Mouse (Mus musculus): ENCODE results near the gene Yipf3. TPM values are rescaled to one million over a fixed set of nuclear protein-coding genes. Genes with fewer than 3 reads are reported as not detected.
A peak's percentile ranks its signal among the peaks of the same experiment; 100 is the strongest.

Gene Yipf3
- total RNA-seq, 1 experiment from 2014 or later: 208 TPM

DNA sequence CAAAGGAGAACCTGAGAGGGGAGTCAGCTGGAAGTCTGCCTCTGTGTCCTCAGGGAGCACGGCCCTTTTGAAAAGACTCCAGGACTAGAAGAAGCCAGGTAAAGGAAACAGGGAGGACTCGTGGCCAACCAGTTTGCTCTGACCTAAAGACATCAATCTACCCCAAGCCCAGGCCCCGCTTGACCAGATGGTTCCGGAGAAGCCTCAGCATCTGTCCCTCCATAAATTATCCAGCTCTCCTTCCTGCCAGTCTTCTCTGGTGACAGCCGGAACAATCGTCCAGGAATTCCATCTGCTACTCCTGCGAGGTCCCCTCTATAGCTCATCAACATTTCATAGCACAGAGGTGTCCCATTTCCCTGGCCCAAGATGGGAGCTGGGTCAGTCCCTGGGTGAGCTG lies 36.8 kb downstream of the Yipf3 start:
- DNase-seq: no peak

DNA sequence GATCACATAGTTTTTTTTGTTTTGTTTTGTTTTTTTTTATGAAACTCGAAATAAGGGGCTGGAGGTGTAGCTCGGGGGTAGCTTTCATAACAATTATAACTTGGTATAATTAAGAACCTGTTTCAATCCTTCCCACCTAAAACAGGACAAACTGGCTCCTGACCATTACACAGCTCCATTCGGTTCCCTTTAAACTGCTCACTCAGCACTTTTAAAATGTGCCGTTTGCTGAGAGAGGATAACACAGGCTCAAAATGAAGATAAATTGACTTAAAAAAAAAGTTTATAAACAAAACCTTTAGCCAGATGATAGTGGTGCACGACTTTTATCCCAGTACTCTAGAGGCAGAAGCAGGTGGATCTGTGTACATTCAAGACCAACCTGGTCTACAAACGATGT lies 37.5 kb downstream of the Yipf3 start:
- no peak for DNase-seq

DNA sequence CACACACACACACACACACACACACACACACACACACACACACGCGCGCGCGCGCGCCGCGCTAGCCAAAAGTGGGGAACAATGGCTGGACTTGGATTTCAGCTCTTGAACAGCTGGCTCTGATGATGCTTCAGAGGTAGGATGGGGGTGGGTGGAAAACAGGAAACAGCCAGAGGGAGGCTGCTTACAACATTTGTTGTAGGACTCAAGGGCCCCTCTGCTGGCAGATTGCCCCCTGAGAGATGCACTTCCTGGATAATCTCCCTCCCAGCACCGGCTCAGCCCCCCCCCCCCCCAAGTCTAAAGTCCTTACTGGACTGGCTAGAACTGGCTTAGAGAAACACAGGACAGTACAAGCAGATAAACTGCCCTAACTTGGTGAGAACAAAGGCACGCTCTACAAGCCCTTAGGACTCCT lies 39.8 kb downstream of the Yipf3 start:
- DNase-seq: peak; percentile 46

DNA sequence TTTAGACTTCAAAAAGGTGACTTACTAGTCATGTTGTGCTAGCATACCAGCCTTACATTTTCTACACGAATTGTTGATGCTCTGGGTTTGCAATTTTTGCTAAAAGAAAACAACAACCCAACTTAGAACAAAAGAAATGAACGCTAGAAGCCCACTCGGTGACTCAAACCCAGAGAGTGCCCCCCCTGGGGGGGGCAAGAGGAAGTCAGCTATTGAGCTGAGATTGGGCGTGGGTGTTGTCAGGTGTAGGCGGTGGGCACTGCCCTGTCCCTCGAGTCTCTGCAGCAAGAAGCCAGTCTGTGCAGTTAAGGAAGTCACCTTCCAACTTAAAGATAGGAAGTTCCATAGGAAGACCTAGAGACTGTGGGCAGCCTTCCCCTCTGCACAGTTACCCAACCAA lies 48.7 kb downstream of the Yipf3 start:
- DNase-seq: no peak

DNA sequence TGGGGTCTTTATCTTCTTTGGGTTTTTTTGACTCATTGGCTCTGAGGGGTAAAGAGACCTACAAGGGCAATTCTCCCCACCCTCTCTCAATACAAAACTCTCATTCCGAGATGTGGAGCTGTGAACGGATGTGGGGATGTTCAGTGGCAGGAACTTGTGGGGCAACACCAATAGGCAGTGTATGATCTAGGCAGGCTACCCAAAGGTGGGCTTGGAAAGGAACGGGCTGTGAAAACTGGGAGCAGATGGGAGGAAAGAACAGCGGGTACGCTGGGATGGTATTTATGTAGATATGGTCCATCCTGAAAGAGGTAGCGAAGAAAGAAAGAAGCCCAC lies 49.1 kb downstream of the Yipf3 start:
- no peak for DNase-seq

DNA sequence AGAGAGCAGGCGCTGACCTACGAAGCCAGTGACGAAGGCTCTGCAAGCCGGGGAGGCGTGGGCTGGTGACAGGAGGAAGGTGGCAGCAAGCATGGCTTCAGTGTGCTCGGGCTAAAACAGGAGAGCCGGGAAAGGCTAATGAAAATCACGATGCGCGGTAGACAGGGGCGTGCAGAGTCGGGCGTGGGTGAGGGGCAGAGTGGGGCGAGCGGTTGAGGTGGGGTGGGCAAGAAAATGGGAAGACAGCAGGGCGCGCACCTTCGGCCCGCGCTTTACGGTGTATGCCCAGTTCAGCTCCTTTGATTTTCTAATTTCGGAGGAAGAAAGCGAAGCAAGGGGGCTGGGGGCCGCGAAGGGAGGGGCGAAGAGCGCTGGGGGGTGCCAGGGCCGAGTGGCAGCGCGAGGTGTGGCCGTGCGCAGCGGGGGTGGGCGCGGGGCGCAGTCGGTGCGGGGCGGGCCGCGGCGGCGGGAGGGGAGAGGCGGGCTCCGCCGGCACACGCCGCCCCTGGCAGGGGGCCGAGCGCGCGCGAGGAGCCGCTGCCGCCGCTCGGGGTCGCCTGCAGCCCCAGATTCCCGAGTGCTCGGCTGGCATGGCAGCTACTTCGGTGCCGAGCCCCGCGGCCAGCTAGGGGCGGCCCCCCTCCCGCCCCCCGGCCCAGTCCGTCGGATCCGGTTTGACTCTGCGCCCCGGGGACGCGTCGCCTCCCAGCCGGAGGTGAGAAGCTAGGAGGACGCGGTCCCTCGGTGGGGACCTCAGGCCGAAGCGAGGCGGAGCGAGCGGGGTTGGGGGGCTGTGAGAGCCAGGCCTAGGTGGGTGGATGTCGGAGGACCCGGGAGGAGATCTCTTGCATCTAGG lies 49.7 kb downstream of the Yipf3 start, which contains the start of gene Dlk2:
TSS of gene Dlk2 (plus strand) at position 58 of the 856 bp plus-strand sequence.
- no peak for DNase-seq

DNA sequence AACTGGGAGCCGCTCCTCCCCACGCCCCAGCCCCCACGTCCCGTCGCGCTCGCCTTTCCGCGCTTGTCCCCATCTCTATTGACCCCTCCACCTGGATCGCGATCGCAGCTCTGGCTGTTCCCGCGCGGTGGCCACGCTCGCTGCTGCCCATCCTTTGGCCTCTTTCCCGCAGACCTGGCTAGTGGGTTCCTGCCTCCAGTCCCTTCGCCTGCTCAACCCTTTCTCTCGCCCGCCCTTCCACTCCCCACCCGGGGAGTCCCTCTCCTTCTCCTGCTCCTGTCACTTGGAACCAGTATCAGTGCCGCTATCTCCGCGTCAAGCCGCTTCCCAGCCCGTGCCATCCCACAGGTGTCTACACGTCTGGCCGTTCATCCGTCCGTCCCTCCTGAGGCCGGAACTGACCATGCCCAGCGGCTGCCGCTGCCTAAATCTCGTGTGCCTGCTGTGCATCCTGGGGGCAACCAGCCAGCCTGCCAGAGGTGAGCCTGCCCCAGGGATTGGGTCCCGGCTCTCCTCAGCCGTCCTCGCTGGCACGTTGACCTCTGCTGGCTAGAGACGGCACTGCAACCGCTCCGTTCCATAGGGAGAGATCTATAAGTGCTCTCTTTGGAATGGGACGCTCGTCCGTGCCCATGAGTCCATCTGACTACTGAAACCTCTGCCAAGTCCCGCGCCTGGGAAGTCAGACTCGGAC lies 50.5 kb downstream of the Yipf3 start:
- peak; percentile 87 for DNase-seq

DNA sequence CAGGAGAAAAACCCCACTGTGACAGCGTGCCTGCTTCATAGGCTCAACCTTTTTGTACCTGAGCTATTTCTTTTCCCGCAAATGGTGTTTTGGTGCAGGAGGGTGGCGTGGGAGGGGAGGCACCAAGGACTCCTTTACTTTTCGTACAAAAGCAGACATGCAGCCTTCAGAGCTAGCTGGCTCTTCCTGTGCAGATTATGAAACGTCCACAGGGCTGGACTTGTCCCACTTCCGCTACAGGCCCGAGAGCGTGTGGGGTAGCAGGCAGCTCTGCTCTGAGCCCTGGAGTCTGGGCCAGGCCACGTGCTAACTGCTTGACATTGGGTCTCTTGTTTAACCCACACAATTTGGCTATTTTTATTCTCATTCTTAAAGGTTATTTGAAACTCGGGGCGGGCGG lies 54.0 kb downstream of the Yipf3 start:
- DNase-seq: no peak

Small RNA genes within 50 kb of the gene (microRNA-seq; reads per million reads assigned to microRNA genes)
- 0.34 to 0.71 reads per million in 2 experiments for gene Mir693

Other genes starting within 250 kb of the Yipf3 start
- 429 and 459 TPM in 2 replicates for gene Vegfa, start 215.7 kb upstream of the Yipf3 start, total RNA-seq (2021)
- 107 and 108 TPM in 2 replicates for gene Mrps18a, start 137.1 kb upstream of the Yipf3 start, total RNA-seq (2021)
- 4.4 and 7.6 TPM in 2 replicates for gene Rsph9, start 103.9 kb upstream of the Yipf3 start, total RNA-seq (2021)
- gene Mad2l1bp, start 94.5 kb upstream of the Yipf3 start, total RNA-seq (2021): 18.3 and 20.6 TPM in 2 replicates
- gene Gtpbp2, start 87.0 kb upstream of the Yipf3 start, total RNA-seq (2021): 101 and 112 TPM in 2 replicates
- gene Polh, start 45.4 kb upstream of the Yipf3 start, total RNA-seq (2021): 43.2 and 44.9 TPM in 2 replicates
- gene Xpo5, start 45.3 kb upstream of the Yipf3 start, total RNA-seq (2021): 83.4 and 92.1 TPM in 2 replicates
- 96.4 and 123 TPM in 2 replicates for gene Polr1c, start within 50 bp of the Yipf3 start, total RNA-seq (2021)
- gene Lrrc73, start 5.5 kb downstream of the Yipf3 start, total RNA-seq (2021): 5.3 and 6.6 TPM in 2 replicates
- gene Tjap1, start 34.9 kb downstream of the Yipf3 start, total RNA-seq (2021): 66.6 and 69.7 TPM in 2 replicates
- 1.00 TPM in 1 of 2 replicates, not detected in the other for gene Dlk2, start 49.3 kb downstream of the Yipf3 start, total RNA-seq (2021)
- gene Abcc10, start 80.3 kb downstream of the Yipf3 start, total RNA-seq (2021): 12.8 and 14.5 TPM in 2 replicates
- 34.7 and 38.3 TPM in 2 replicates for gene Zfp318, start 135.7 kb downstream of the Yipf3 start, total RNA-seq (2021)
- gene Crip3, start 180.8 kb downstream of the Yipf3 start, total RNA-seq (2021): 0.61 and 1.4 TPM in 2 replicates
- not detected in 2 replicates for gene Slc22a7, start 190.4 kb downstream of the Yipf3 start, total RNA-seq (2021)
- 0.52 and 0.55 TPM in 2 replicates for gene Ttbk1, start 239.6 kb downstream of the Yipf3 start, total RNA-seq (2021)
- 5.3 and 8.4 TPM in 2 replicates for gene Dnph1, start 248.6 kb downstream of the Yipf3 start, total RNA-seq (2021)